Mouse (Mus musculus) MEL (cell line): ENCODE data around the gene 1810010D01Rik.

Experiments used
- CHD2 ChIP-seq: IDR thresholded peaks from 2 replicates; pipeline ENCODE4 v1.6.1; 2011; ENCODE audit warnings: low read length, improper control_type of control experiment
- CTCF ChIP-seq, 3 experiments: IDR thresholded peaks in 2 of 3; conservative IDR thresholded peaks in 1 of 3; 2 replicates each; pipeline ENCODE4 v1.5.1; 2011 to 2012; ENCODE audit warnings: low read length in 3 of 3, low read depth in 2 of 3, mild to moderate bottlenecking in 2 of 3, improper control_type of control experiment in 1 of 3, inconsistent platforms in 1 of 3, mixed read lengths in 1 of 3, moderate library complexity in 1 of 3; ENCODE audit not compliant: control insufficient read depth in 1 of 3, insufficient read depth in 1 of 3, poor library complexity in 1 of 3, severe bottlenecking in 1 of 3
- EP300 ChIP-seq, 2 experiments: IDR thresholded peaks; 2 replicates each; pipeline ENCODE4 v1.6.1; 2011; ENCODE audit warnings: improper control_type of control experiment in 2 of 2, low read length in 2 of 2, low read depth in 1 of 2, mild to moderate bottlenecking in 1 of 2
- GABPA ChIP-seq: IDR thresholded peaks from 2 replicates; pipeline ENCODE4 v1.6.1; 2012; ENCODE audit warnings: low read depth, mild to moderate bottlenecking, inconsistent platforms, low read length, improper control_type of control experiment, moderate library complexity
- HCFC1 ChIP-seq: IDR thresholded peaks from 2 replicates; pipeline ENCODE4 v1.6.1; 2012; ENCODE audit warnings: low read depth, mild to moderate bottlenecking, inconsistent platforms, low read length, improper control_type of control experiment, moderate library complexity
- MEF2A ChIP-seq: IDR thresholded peaks from 2 replicates; pipeline ENCODE4 v1.6.1; 2014; ENCODE audit warnings: low read depth, mild to moderate bottlenecking, inconsistent platforms, low read length, improper control_type of control experiment; ENCODE audit not compliant: poor library complexity, insufficient replicate concordance, severe bottlenecking; ENCODE audit errors: extremely low read depth
- MXI1 ChIP-seq: IDR thresholded peaks from 2 replicates; pipeline ENCODE4 v1.6.1; 2011; ENCODE audit warnings: mild to moderate bottlenecking, low read depth, low read length, improper control_type of control experiment
- POLR2A ChIP-seq, 2 experiments: IDR thresholded peaks; 2 replicates each; pipeline ENCODE4 v1.6.1; 2011 to 2012; ENCODE audit warnings: low read length in 2 of 2, mild to moderate bottlenecking in 2 of 2, control low read depth in 1 of 2, improper control_type of control experiment in 1 of 2, low read depth in 1 of 2, moderate library complexity in 1 of 2; ENCODE audit not compliant: control insufficient read depth in 1 of 2, insufficient read depth in 1 of 2, poor library complexity in 1 of 2
- RAD21 ChIP-seq: IDR thresholded peaks from 2 replicates; pipeline ENCODE4 v1.6.1; 2011; ENCODE audit warnings: mild to moderate bottlenecking, low read depth, low read length, improper control_type of control experiment
- SIN3A ChIP-seq: IDR thresholded peaks from 2 replicates; pipeline ENCODE4 v1.6.1; 2012; ENCODE audit warnings: low read length, improper control_type of control experiment, inconsistent platforms

DNA sequence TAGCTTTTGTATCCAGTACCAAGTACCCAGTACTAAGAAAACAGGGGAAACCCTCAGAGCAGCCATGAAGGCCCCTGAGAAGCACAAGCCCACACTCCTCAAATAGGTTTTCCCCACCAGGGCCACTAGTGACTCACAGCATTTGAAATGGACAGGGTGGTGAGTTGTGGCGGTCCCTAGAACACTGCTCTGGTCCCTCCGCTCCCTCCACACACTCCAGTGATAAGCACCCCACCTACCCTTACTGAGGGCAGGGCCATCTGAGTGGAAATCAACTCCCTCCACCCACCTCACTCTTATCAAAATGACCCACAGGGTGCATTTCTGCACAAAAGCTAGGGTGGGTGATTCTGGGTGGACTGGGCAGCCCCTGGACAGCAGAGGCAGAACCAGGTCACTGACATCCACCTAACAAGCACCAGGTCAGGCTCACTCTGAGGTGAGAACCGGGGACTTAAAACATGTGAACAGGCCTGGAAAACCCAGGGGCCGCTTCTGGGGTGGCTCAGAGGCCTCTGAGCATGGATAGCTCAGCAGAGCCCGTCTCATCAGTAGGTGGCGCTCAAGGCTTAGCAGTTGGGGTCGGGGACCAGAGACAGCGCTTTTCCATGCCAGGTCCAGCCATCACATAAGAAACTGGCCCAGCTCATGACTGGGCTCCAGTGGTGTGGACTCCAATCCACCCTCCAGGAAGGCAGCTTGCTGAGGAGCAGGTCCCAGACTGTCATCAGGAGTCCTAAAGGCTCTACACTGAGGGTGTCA is 45.0 kb upstream of the 1810010D01Rik start:
- TF ChIP-seq SIN3A (no peak), CTCF (IDR thresholded peaks at IDR 0.05 in 2 of 3, conservative IDR thresholded peaks at IDR 0.05 in 1 of 3; ENCODE audit: control insufficient read depth in 1 of 3, insufficient read depth in 1 of 3, low read depth in 2 of 3, low read length in 3 of 3, poor library complexity in 1 of 3, severe bottlenecking in 1 of 3) (peak; percentile 41 to 85 (median 65); a peak in 5 of 6 replicates), MXI1 (no peak), EP300 (IDR thresholded peaks at IDR 0.05; ENCODE audit: low read depth in 1 of 2, low read length in 2 of 2) (no peak), HCFC1 (no peak), POLR2A (IDR thresholded peaks at IDR 0.05; ENCODE audit: control insufficient read depth in 1 of 2, insufficient read depth in 1 of 2, low read depth in 1 of 2, low read length in 2 of 2, poor library complexity in 1 of 2) (no peak), MEF2A (no peak), GABPA (no peak), RAD21 (peak; percentile 78), CHD2 (no peak)
